Mouse (Mus musculus) embryonic facial prominence, embryonic 11.5 days (tissue): ENCODE measurements around the gene Stxbp1. TPM values are rescaled to one million over a fixed set of nuclear protein-coding genes. Genes with fewer than 3 reads are reported as not detected.

Source experiments
- ATAC-seq: fragments of 200-750 bp; cut with Nextera tagmentation; replicated peaks from 2 replicates; pipeline ENCODE4 v1.8.0; 2017; ENCODE audit warnings: low read depth; ENCODE audit not compliant: insufficient number of reproducible peaks, low FRiP score, low TSS enrichment
- DNase-seq: peaks from one replicate; pipeline ENCODE4 v3.0.0-alpha.2; 2015; ENCODE audit warnings: low spot score
- H3K27ac ChIP-seq: fragments of 300-500 bp; sonication (generic); replicated peaks from 2 replicates; pipeline ENCODE4 v1.5.1; 2014; ENCODE audit warnings: mild to moderate bottlenecking, low read depth, low read length, control low read depth
- H3K27me3 ChIP-seq: fragments of 300-500 bp; sonication (generic); 2 replicates; pipeline ENCODE4 v1.6.1; 2014; ENCODE audit warnings: mild to moderate bottlenecking, low read length, moderate library complexity, mixed read lengths; ENCODE audit not compliant: control insufficient read depth, insufficient read depth
- H3K36me3 ChIP-seq: fragments of 300-500 bp; sonication (generic); replicated peaks from 2 replicates; pipeline ENCODE4 v1.6.1; 2014; ENCODE audit warnings: low read depth, mild to moderate bottlenecking, low read length, moderate library complexity, mixed read lengths; ENCODE audit not compliant: control insufficient read depth, insufficient read depth
- H3K4me1 ChIP-seq: fragments of 300-500 bp; sonication (generic); 2 replicates; pipeline ENCODE4 v1.6.1; 2014; ENCODE audit warnings: low read length, mixed read lengths; ENCODE audit not compliant: control insufficient read depth, insufficient read depth
- H3K4me2 ChIP-seq: fragments of 300-500 bp; sonication (generic); 2 replicates; pipeline ENCODE4 v1.6.1; 2014; ENCODE audit warnings: low read depth, mild to moderate bottlenecking, control low read depth, low read length, moderate library complexity
- H3K4me3 ChIP-seq: fragments of 300-500 bp; sonication (generic); 2 replicates; pipeline ENCODE4 v1.5.1; 2014; ENCODE audit warnings: low read depth, low read length, control low read depth
- H3K9ac ChIP-seq: fragments of 300-500 bp; sonication (generic); replicated peaks from 2 replicates; pipeline ENCODE4 v1.6.1; 2014; ENCODE audit warnings: mild to moderate bottlenecking, control low read depth, low read length
- H3K9me3 ChIP-seq: fragments of 300-500 bp; sonication (generic); replicated peaks from 2 replicates; pipeline ENCODE4 v1.6.1; 2016; ENCODE audit warnings: mild to moderate bottlenecking, low read length, inconsistent platforms, mixed read lengths; ENCODE audit not compliant: control insufficient read depth
- WGBS: fragments of 180-500 bp; shearing (Covaris S2); extraction: QIAGEN DNeasy Blood & Tissue Kit; methylation state at CpG from one replicate; pipeline ENCODE4 v1.1.7; 2014; 5-methylcytosine and 5-hydroxymethylcytosine counted together
- polyA plus RNA-seq: library from polyadenylated mRNA; unstranded; fragments of >200 nt; fragmentation: Nextera tagmentation; extraction: Ambion mirVana; gene quantifications from 2 replicates; pipeline ENCODE4 v1.2.1, GENCODE M21; 2014

Stxbp1 gene
- polyA plus RNA-seq, 1 experiment from 2014 or later = 22.0 TPM

- no peak for DNase-seq
- Histone ChIP-seq H3K27me3 (no peaks in the 10 kb centered on the region), H3K9me3 (no peaks in the 10 kb centered on the region), H3K4me3 (no peak overlapping the region), H3K4me1 (peaks cover 4% of the 10 kb centered on the region; the same call in 1 of the 2 replicates), H3K36me3 (peaks cover 4% of the 10 kb centered on the region; the same call in 1 of the 2 replicates), H3K9ac (no peak overlapping the region), H3K27ac (no peak overlapping the region), H3K4me2 (no peak overlapping the region)
- no peak for ATAC-seq
- WGBS = 64% methylated on average over 7 of the region's 7 CpGs
Observed at GRCm38 (mm10) chr2:32750199-32750598, 96.8 kb downstream of the Stxbp1 start.

GRCm38 (mm10) chr2:32749082-32749481 is 98.0 kb downstream of the Stxbp1 start:
- Histone ChIP-seq H3K4me3 (no peak overlapping the region), H3K4me2 (no peak overlapping the region), H3K36me3 (peaks cover 4% of the 10 kb centered on the region; the same call in 1 of the 2 replicates), H3K9ac (no peak overlapping the region), H3K27ac (no peak overlapping the region), H3K27me3 (no peaks in the 10 kb centered on the region), H3K4me1 (peaks cover 4% of the 10 kb centered on the region; the same call in 1 of the 2 replicates), H3K9me3 (no peaks in the 10 kb centered on the region)
- WGBS = 91% methylated on average over 16 of the region's 16 CpGs
- ATAC-seq = no peak
- DNase-seq = no peak

- Histone ChIP-seq H3K9me3 (no peaks in the 10 kb centered on the region), H3K4me1 (peaks cover 9% of the 10 kb centered on the region), H3K27me3 (peaks cover 10% of the 10 kb centered on the region), H3K4me2 (no peak overlapping the region), H3K4me3 (no peak overlapping the region), H3K27ac (no peak overlapping the region), H3K36me3 (no peaks in the 10 kb centered on the region), H3K9ac (no peak overlapping the region)
- ATAC-seq (no peak), DNase-seq (no peak)
- 77% methylated on average over 15 of the region's 15 CpGs for WGBS
Observed at GRCm38 (mm10) chr2:32744272-32744982, 102.6 kb downstream of the Stxbp1 start.

GRCm38 (mm10) chr2:32742173-32742531 is 104.9 kb downstream of the Stxbp1 start:
- H3K4me1 ChIP-seq = peaks cover 9% of the 10 kb centered on the region
- H3K27ac ChIP-seq = no peak overlapping the region
- ATAC-seq (peak; percentile 75), DNase-seq (peak; percentile 76)
- H3K36me3 ChIP-seq = no peaks in the 10 kb centered on the region
- H3K4me3 ChIP-seq = peak overlapping the region; percentile 53
- WGBS = 6% methylated on average over 18 of the region's 18 CpGs
- H3K9ac ChIP-seq = no peak overlapping the region; the same call in none of the 2 replicates
- H3K9me3 ChIP-seq = no peaks in the 10 kb centered on the region
- H3K4me2 ChIP-seq = peak overlapping the region; percentile 97
- H3K27me3 ChIP-seq = peaks cover 10% of the 10 kb centered on the region

- DNase-seq (peak; percentile 74), ATAC-seq (peak; percentile 51)
- Histone ChIP-seq H3K27ac (0 out of 2 replicates have a peak overlapping the region, but pooled peaks have one; percentile 47), H3K27me3 (peaks cover 10% of the 10 kb centered on the region), H3K4me1 (peaks cover 9% of the 10 kb centered on the region), H3K4me2 (peak overlapping the region; percentile 97), H3K9me3 (no peaks in the 10 kb centered on the region), H3K9ac (peak overlapping the region; percentile 48), H3K36me3 (no peaks in the 10 kb centered on the region), H3K4me3 (peak overlapping the region; percentile 53)
- under 1% methylated on average over 52 of the region's 58 CpGs for WGBS
Observed at GRCm38 (mm10) chr2:32741273-32742172, 105.5 kb downstream of the Stxbp1 start.

GRCm38 (mm10) chr2:32740916-32741272 is 106.2 kb downstream of the Stxbp1 start, which contains the start of gene 6330409D20Rik:
TSS of gene 6330409D20Rik (minus strand) at chr2:32741016.
- Histone ChIP-seq H3K27ac (0 out of 2 replicates have a peak within 1 kb of the TSS, but pooled peaks have one; percentile 47), H3K4me3 (peak within 1 kb of the TSS; percentile 53), H3K9me3 (no peaks in the 10 kb centered on the region), H3K9ac (peak within 1 kb of the TSS; percentile 48), H3K36me3 (no peaks in the 10 kb centered on the region), H3K4me2 (peak within 1 kb of the TSS; percentile 97), H3K27me3 (peaks cover 10% of the 10 kb centered on the region), H3K4me1 (peaks cover 9% of the 10 kb centered on the region)
- DNase-seq (no peak), ATAC-seq (no peak)
- WGBS = 7% methylated on average over 11 of the region's 11 CpGs

- H3K4me1 ChIP-seq = peaks cover 12% of the 10 kb centered on the region
- no peak for ATAC-seq
- WGBS = 84% methylated on average over 4 of the region's 4 CpGs
- H3K27ac ChIP-seq = no peak overlapping the region
- peaks cover 10% of the 10 kb centered on the region for H3K27me3 ChIP-seq
- no peak overlapping the region for H3K4me3 ChIP-seq
- no peaks in the 10 kb centered on the region for H3K36me3 ChIP-seq
- H3K9ac ChIP-seq = no peak overlapping the region
- no peak overlapping the region for H3K4me2 ChIP-seq
- no peaks in the 10 kb centered on the region for H3K9me3 ChIP-seq
- DNase-seq = no peak
Observed at GRCm38 (mm10) chr2:32739311-32739710, 107.7 kb downstream of the Stxbp1 start.
